Mouse (Mus musculus): ENCODE data around the gene Adora3.

Gene Adora3

GRCm38 (mm10) chr3:105907956-105908655 lies 37.4 kb downstream of the Adora3 start:
- no peak for TF ChIP-seq GATA4 (IDR thresholded peaks at IDR 0.05; ENCODE audit: insufficient replicate concordance, low read length)

DNA sequence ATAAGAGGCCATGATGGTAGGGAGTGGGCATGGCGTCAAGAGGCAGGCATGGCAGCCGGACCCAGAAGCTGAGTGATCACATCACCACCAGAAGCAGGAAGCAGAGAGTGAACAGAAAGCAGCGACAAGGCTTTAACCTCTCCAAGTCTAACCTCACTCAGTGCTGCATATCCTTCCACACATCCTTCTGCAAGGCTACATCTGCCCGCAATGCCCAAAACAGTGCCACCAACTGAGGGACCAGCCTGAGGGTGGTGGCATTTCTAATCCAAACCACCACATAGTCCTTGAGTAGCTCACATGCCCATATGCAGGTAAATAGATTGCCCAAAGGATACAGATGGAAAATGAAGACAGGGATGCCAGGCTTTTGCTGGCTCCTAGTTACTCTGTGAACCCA lies 38.3 kb downstream of the Adora3 start:
- TF ChIP-seq GATA4 (IDR thresholded peaks at IDR 0.05; ENCODE audit: insufficient replicate concordance, low read length): no peak

- no peak for TF ChIP-seq GATA4 (IDR thresholded peaks at IDR 0.05; ENCODE audit: insufficient replicate concordance, low read length)
Observed at GRCm38 (mm10) chr3:105910519-105911190, 40.0 kb downstream of the Adora3 start.

DNA sequence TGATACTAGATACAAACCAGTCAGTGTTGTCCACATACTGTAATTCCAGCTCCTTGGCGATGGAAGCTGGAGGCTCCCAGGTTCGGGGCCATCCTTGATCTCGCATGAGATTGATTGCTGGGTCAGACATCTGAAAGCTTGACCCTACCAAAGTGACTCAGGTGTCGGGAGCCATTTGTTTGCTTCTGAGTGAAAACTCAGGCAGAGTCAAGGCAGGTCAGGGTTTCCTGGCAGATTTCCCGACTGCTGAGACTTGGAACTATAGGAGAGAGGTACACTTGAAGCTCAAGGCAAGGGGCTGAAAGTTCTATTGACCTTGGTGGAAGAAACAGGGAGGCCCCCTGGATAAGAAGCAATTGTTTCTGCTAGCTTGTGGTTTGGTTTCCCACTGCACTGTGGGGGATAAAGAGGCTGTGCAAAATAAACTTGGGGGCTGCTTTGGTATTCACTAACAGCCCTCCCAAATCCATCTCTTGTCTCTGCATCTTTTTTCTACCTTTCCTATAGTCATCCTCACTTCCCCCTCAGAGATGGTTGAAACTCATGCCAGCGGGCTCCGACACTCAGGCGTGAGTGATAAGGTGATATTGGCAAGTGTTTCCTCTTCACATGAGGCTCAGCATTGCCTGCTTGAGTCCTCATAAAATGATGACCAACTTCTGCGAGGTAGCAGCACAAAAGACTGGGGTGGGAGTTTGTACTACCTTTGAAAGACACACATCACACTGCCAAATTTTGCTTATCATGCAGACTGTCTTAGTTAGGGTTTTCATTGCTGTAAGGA lies 41.6 kb downstream of the Adora3 start:
- no peak for TF ChIP-seq GATA4 (IDR thresholded peaks at IDR 0.05; ENCODE audit: insufficient replicate concordance, low read length)

DNA sequence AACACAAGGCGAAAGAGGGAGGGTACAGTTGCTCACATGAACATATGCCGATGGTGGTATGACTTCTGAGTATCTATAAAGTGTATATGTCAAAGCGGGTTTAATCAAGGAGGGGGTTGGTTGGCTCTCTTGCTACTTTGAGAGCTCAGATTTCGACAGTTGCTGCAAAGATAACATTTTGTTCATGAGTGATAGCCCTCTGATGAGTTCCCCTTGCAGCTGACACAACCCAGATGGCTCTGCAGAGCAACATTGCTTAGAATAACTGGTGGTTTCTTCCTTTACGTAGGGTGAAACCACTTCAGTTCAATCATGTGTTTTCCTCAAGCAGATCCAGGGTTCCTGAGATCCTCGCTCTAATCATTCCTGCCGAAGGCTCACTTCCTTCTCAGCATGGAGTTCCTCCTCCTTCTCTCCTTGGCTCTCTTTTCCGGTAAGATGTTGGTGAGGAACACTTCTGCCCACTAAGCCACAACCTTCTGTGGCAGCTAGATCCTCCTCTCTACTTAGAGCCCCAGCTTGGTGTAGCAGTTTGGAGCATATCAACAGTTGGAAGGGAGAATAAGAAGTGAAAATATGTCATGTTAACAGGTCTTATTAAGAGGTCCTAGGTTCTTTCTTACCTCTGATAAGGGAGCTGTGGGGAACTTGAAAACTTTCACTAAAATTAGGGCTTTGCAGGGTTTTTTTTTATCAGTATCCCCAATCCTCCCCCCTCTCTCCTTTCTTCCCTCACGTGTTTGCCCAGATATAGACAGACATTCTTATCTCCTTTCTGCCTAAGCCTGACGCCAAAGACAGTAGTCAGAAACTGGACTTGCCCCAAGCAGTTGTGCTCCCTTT lies 43.4 kb downstream of the Adora3 start:
- TF ChIP-seq GATA4 (IDR thresholded peaks at IDR 0.05; ENCODE audit: insufficient replicate concordance, low read length): no peak

DNA sequence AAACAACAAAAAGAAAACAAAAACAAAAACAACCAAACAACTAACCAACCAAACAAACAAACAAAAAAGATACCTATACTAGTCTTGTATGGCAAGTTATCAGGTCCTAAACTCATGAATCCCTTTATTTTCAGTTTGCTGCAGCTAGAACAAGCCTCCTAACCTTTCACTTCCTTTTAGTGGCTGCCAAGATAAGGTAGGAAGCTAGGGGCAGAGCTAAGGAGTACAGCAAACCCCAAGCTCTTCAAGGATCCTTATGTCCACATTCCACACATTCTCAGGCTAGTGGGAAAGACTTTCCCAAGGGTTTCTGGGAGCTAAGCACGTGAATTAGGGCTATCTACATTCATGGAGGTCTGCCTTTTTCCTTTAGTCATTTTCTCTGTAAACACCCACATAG lies 44.6 kb downstream of the Adora3 start:
- no peak for TF ChIP-seq GATA4 (IDR thresholded peaks at IDR 0.05; ENCODE audit: insufficient replicate concordance, low read length)

DNA sequence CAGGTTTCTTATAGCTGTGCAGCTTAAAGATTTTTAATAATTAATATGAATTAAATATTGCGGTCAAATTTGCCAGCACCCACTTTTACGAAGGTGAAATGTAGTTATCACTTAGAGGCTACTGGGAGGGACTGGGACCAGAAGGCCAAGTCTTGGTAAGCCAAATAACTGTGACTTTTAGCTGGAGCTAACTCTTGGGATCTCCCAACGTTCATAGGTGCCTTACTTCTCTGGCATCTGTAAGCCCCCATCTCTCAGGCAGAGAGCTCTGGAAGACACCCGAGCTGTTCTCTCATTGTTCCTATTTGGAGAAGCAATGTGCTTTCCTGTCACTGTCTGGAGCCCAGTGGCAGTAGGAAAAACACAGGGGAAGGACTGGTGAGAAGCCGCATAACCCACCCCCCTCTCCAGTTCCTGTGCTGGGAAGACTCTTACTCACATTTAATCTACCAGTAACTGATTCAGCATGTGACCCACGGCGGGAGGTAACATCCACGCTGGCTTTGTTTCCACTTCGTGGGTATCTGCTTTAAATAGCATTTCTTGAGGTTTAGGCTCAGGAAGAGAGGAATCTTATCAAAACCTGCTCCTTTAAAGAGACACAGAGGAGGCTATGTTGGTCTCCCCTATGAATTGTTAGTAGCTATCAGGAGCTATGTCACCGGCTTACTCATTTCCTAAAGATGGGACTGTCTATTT lies 47.1 kb downstream of the Adora3 start:
- no peak for TF ChIP-seq GATA4 (IDR thresholded peaks at IDR 0.05; ENCODE audit: insufficient replicate concordance, low read length)

- TF ChIP-seq GATA4 (IDR thresholded peaks at IDR 0.05; ENCODE audit: insufficient replicate concordance, low read length): no peak
Observed at GRCm38 (mm10) chr3:105918355-105918745, 47.7 kb downstream of the Adora3 start.

DNA sequence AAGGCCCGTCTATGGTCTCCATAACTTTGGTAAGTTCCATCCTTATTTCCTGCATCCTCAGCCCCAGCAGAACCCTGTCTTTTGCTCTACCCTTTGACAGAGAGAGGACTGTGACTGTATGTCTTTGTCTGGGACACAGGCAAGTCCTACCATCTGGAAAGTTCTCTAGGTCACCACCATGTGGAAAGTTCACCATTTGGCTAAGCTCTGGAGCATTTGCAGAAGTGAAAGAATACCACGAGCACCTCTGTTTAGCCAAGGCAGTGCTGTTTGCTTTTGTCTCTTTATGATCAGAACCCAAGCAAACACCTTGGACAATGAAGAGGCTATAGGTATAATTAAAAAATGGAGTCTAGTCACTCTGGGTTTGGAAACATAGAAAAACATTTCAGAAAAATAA lies 51.3 kb downstream of the Adora3 start:
- no peak for TF ChIP-seq GATA4 (IDR thresholded peaks at IDR 0.05; ENCODE audit: insufficient replicate concordance, low read length)

- no peak for TF ChIP-seq GATA4 (IDR thresholded peaks at IDR 0.05; ENCODE audit: insufficient replicate concordance, low read length)
Observed at GRCm38 (mm10) chr3:105924616-105925015, 54.0 kb downstream of the Adora3 start.

DNA sequence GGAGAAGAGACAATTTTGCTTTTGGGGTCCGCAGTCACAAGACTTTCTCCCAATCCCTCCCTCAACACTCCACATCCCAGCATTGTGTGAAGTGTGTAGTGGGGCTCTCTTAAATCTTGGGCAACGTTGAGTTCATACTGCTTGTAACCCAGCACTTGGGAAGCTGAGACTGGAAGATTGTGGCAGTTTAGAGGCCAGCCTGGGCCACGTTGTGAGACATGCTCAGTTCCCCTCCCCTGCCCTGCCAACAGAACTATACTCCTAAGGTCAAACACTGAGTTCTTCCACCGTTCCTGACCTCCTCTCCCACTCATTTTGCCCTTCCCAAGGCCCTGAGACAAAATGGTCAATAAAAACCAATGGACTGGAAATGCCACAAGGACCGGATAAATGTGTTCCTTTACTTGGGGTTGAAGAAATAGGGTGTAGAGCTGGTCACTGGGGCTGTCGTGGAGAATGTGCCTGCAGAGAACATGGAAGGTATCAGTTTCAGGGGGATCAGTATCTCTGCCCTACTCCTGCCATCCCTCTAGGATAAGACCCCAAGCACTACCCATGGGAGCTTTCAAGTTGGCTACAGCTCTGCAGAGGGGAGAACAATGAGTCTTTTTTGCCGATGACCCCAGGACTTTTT lies 57.0 kb downstream of the Adora3 start:
- no peak for TF ChIP-seq GATA4 (IDR thresholded peaks at IDR 0.05; ENCODE audit: insufficient replicate concordance, low read length)

DNA sequence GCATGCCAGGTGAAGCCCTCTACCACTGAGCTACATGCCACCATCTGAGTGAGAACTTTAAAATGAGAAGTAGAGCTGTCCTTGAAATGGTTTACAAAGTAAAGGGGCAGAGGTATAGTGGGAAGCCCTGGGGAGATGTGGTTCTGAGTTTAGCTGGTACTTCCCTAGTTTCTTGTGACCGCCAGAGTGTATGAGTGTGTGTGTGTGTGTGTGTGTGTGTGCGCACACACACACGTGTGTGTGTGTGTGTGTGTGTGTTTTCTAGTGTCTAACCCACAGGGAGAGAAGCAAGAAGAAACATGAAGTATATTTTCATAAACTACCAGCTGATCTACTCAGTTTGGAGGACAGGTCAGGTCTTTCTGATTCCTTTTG lies 57.5 kb downstream of the Adora3 start:
- no peak for TF ChIP-seq GATA4 (IDR thresholded peaks at IDR 0.05; ENCODE audit: insufficient replicate concordance, low read length)

- no peak for TF ChIP-seq GATA4 (IDR thresholded peaks at IDR 0.05; ENCODE audit: insufficient replicate concordance, low read length)
Observed at GRCm38 (mm10) chr3:105928781-105929180, 58.1 kb downstream of the Adora3 start.

DNA sequence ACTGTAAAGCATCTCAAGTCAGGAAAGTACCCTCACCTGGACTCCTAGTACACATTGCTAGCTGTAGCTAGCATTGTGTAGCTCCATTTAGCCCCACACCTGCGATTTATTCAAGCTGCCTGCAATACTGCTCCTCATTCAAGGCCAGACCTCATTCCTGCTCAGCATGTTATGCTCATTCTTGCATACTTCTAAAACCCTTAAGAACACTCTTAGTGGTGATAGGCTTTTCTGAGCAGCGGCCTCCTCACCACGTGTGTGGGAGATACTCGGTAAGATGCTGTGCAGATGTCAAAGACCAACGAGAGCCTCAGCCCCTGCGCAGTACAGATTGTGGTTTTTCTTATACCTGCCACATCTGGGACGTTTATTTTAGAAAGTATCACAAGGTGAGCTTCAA lies 59.2 kb downstream of the Adora3 start:
- TF ChIP-seq GATA4 (IDR thresholded peaks at IDR 0.05; ENCODE audit: insufficient replicate concordance, low read length): no peak

All from liver, adult (tissue).